Mouse (Mus musculus) CH12.LX (cell line): ENCODE results near the gene P2ry1. TPM values are rescaled to one million over a fixed set of nuclear protein-coding genes. Genes with fewer than 3 reads are reported as not detected.

Source experiments
- DNase-seq: peaks from one replicate; pipeline ENCODE4 v3.0.0-alpha.2; 2013; ENCODE audit errors: extremely low read depth
- H3K27ac ChIP-seq: 2 replicates; pipeline ENCODE4 v1.5.1; 2012; ENCODE audit warnings: low read depth, mild to moderate bottlenecking, control low read depth, moderate library complexity; ENCODE audit not compliant: insufficient read depth
- H3K27me3 ChIP-seq: replicated peaks from 2 replicates; pipeline ENCODE3; 2012; ENCODE audit warnings: inconsistent platforms
- H3K36me3 ChIP-seq, 2 experiments: replicated peaks in 1 of 2; 2 replicates each; pipeline versions ENCODE3 to v1.6.1; 2012; ENCODE audit warnings: inconsistent platforms in 1 of 2, low read length in 1 of 2, mild to moderate bottlenecking in 1 of 2, mixed read lengths in 1 of 2, moderate library complexity in 1 of 2; ENCODE audit not compliant: control insufficient read depth in 1 of 2, insufficient read depth in 1 of 2
- H3K4me1 ChIP-seq, 2 experiments: 2 replicates each; pipeline ENCODE4 v1.6.1; 2012; ENCODE audit warnings: inconsistent platforms in 1 of 2, moderate library complexity in 1 of 2; ENCODE audit not compliant: insufficient read depth in 2 of 2, control insufficient read depth in 1 of 2
- H3K4me2 ChIP-seq: 2 replicates; pipeline ENCODE4 v1.6.1; 2012; ENCODE audit warnings: low read depth, mild to moderate bottlenecking, control low read depth; ENCODE audit not compliant: poor library complexity, insufficient read depth, severe bottlenecking
- H3K4me3 ChIP-seq, 3 experiments: fragments of 150-350 bp in 1 of 3; sonication (generic) in 1 of 3; replicated peaks in 1 of 3; 2 replicates each; pipeline versions ENCODE3 to v1.5.1; 2011 to 2012; ENCODE audit warnings: low read depth in 2 of 3, low read length in 2 of 3, mild to moderate bottlenecking in 2 of 3, moderate library complexity in 2 of 3, control low read depth in 1 of 3, improper control_type of control experiment in 1 of 3, inconsistent platforms in 1 of 3, mixed read lengths in 1 of 3; ENCODE audit not compliant: poor library complexity in 1 of 3
- H3K79me2 ChIP-seq: replicated peaks from 2 replicates; pipeline ENCODE4 v1.6.1; 2012; ENCODE audit warnings: mild to moderate bottlenecking, moderate library complexity; ENCODE audit not compliant: control insufficient read depth, poor library complexity, insufficient read depth, severe bottlenecking; ENCODE audit errors: extremely low read depth
- H3K9ac ChIP-seq: 2 replicates; pipeline ENCODE4 v1.6.1; 2012; ENCODE audit warnings: low read depth, mild to moderate bottlenecking, control low read depth, moderate library complexity; ENCODE audit not compliant: insufficient read depth
- H3K9me3 ChIP-seq: replicated peaks from 2 replicates; pipeline ENCODE3; 2012; ENCODE audit warnings: low read length, inconsistent platforms, mixed read lengths
- CHD1 ChIP-seq: IDR thresholded peaks from 2 replicates; pipeline ENCODE4 v1.6.1; 2012; ENCODE audit warnings: low read depth, low read length, improper control_type of control experiment, inconsistent platforms
- CHD2 ChIP-seq: IDR thresholded peaks from 2 replicates; pipeline ENCODE4 v1.6.1; 2011; ENCODE audit warnings: low read length, improper control_type of control experiment
- CTCF ChIP-seq, 2 experiments: IDR thresholded peaks in 1 of 2; conservative IDR thresholded peaks in 1 of 2; 2 replicates each; pipeline ENCODE4 v1.5.1; 2011 to 2012; ENCODE audit warnings: low read depth in 2 of 2, low read length in 2 of 2, improper control_type of control experiment in 1 of 2, inconsistent platforms in 1 of 2, mild to moderate bottlenecking in 1 of 2, moderate library complexity in 1 of 2
- E2F4 ChIP-seq: IDR thresholded peaks from 2 replicates; pipeline ENCODE4 v1.6.1; 2011; ENCODE audit warnings: low read depth, low read length, improper control_type of control experiment; ENCODE audit not compliant: insufficient replicate concordance
- ELF1 ChIP-seq: IDR thresholded peaks from 2 replicates; pipeline ENCODE4 v1.6.1; 2014; ENCODE audit warnings: low read depth, mild to moderate bottlenecking, inconsistent platforms, low read length, improper control_type of control experiment
- ETS1 ChIP-seq: conservative IDR thresholded peaks from 2 replicates; pipeline ENCODE4 v1.6.1; 2012; ENCODE audit warnings: low read depth, mild to moderate bottlenecking, inconsistent platforms, low read length, improper control_type of control experiment, moderate library complexity
- HCFC1 ChIP-seq: IDR thresholded peaks from 2 replicates; pipeline ENCODE4 v1.6.1; 2012; ENCODE audit warnings: low read depth, mild to moderate bottlenecking, inconsistent platforms, low read length, improper control_type of control experiment
- JUN ChIP-seq: IDR thresholded peaks from 2 replicates; pipeline ENCODE4 v1.6.1; 2011; ENCODE audit warnings: low read depth, mild to moderate bottlenecking, low read length, improper control_type of control experiment, moderate library complexity; ENCODE audit not compliant: insufficient read depth
- JUND ChIP-seq: conservative IDR thresholded peaks from 2 replicates; pipeline ENCODE4 v1.6.1; 2011; ENCODE audit warnings: low read depth, low read length, improper control_type of control experiment
- MAFK ChIP-seq: IDR thresholded peaks from 2 replicates; pipeline ENCODE4 v1.6.1; 2011; ENCODE audit warnings: low read length, improper control_type of control experiment; ENCODE audit not compliant: insufficient replicate concordance
- MAX ChIP-seq: IDR thresholded peaks from 2 replicates; pipeline ENCODE4 v1.6.1; 2011; ENCODE audit warnings: low read length, improper control_type of control experiment
- MXI1 ChIP-seq: IDR thresholded peaks from 2 replicates; pipeline ENCODE4 v1.6.1; 2011; ENCODE audit warnings: mild to moderate bottlenecking, low read depth, low read length, improper control_type of control experiment
- NELFE ChIP-seq: IDR thresholded peaks from 2 replicates; pipeline ENCODE4 v1.6.1; 2011; ENCODE audit warnings: low read depth, low read length, improper control_type of control experiment
- POLR2A ChIP-seq: IDR thresholded peaks from 2 replicates; pipeline ENCODE4 v1.6.1; 2011; ENCODE audit warnings: low read depth, mild to moderate bottlenecking, improper control_type of control experiment, low read length
- SIN3A ChIP-seq: IDR thresholded peaks from 2 replicates; pipeline ENCODE4 v1.6.1; 2012; ENCODE audit warnings: low read length, improper control_type of control experiment, inconsistent platforms
- UBTF ChIP-seq: IDR thresholded peaks from 2 replicates; pipeline ENCODE4 v1.6.1; 2012; ENCODE audit warnings: low read depth, mild to moderate bottlenecking, inconsistent platforms, low read length, improper control_type of control experiment, moderate library complexity
- USF2 ChIP-seq: conservative IDR thresholded peaks from 2 replicates; pipeline ENCODE4 v1.6.1; 2011; ENCODE audit warnings: low read depth, low read length, improper control_type of control experiment
- ZKSCAN1 ChIP-seq: IDR thresholded peaks from 2 replicates; pipeline ENCODE4 v1.6.1; 2012; ENCODE audit warnings: low read depth, inconsistent platforms, low read length, improper control_type of control experiment, borderline replicate concordance
- ZMIZ1 ChIP-seq: IDR thresholded peaks from 2 replicates; pipeline ENCODE4 v1.6.1; 2012; ENCODE audit warnings: low read depth, mild to moderate bottlenecking, inconsistent platforms, low read length, improper control_type of control experiment
- ZNF384 ChIP-seq: IDR thresholded peaks from 2 replicates; pipeline ENCODE4 v1.6.1; 2012; ENCODE audit warnings: low read depth, low read length, improper control_type of control experiment, inconsistent platforms
- dilution Hi-C: fragments of 300-500 bp; cut with MboI; formaldehyde crosslinking; loops from 2 replicates; pipeline ENCODE4 v1.14.3; 2020; ENCODE audit warnings: low sequenced_read_pairs; ENCODE audit not compliant: extremely low pct_unique_long_range_greater_than_20kb, extremely low pct_ligation_motif_present
- in situ Hi-C: fragments of 300-500 bp; cut with MboI; formaldehyde crosslinking; loops from 3 replicates; pipeline ENCODE4 v1.14.3; 2019; ENCODE audit warnings: low sequenced_read_pairs, low pct_ligation_motif_present, low pct_unique_long_range_greater_than_20kb, mixed read lengths
- polyA plus RNA-seq: library from polyadenylated mRNA; unstranded; fragments of >175 nt; gene quantifications from 2 replicates; pipeline ENCODE4 v1.2.1, GENCODE M21; 2012; ENCODE audit warnings: low read depth; ENCODE audit not compliant: insufficient read length
- total RNA-seq, 2 experiments: library from RNA; depleted of rRNA; stranded (reverse); fragments of 300-350 nt in 1 of 2; fragments of >200 nt in 1 of 2; gene quantifications; 2 replicates each; pipeline ENCODE4 v1.2.3; 2012 to 2014

Gene P2ry1
- total and polyA plus RNA-seq, 3 experiments = not detected

DNA sequence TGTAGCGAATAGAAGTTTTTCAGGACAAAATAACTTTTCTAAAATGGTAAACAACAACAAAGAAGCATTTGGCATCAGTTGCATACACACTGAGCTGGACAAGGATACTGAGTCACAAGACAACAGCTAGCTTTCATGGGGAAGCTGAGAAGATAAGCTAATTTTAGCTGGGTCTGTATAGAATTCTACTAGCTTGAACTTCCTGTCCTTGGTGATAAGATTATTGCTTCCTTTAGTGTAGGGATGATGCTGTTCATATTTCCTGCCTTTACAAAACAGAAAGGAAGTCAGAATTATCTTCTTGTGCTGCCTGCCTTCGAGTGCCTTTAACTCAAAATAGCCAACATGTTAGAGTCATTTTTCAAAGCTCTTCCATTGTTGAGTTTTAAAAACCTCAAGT is 48.5 kb upstream of the P2ry1 start:
- in situ Hi-C loops = no loop called here
- no peak for TF ChIP-seq E2F4
- TF ChIP-seq USF2 = no peak
- no peak for TF ChIP-seq ETS1
- TF ChIP-seq ZKSCAN1 = no peak
- TF ChIP-seq JUN = no peak
- no peak for TF ChIP-seq SIN3A
- no peak for TF ChIP-seq MXI1
- TF ChIP-seq CTCF (conservative IDR thresholded peaks at IDR 0.05 in 1 of 2, IDR thresholded peaks at IDR 0.05 in 1 of 2; ENCODE audit: low read depth in 2 of 2, low read length in 2 of 2) = no peak
- TF ChIP-seq UBTF = no peak
- no peak for TF ChIP-seq ELF1
- no peak for TF ChIP-seq ZNF384
- TF ChIP-seq MAX = no peak
- no peak for TF ChIP-seq JUND
- no peak for TF ChIP-seq CHD1
- TF ChIP-seq MAFK = no peak
- TF ChIP-seq NELFE = no peak
- TF ChIP-seq CHD2 = no peak
- no peak for TF ChIP-seq POLR2A
- Histone ChIP-seq H3K27me3 (no peaks in the 10 kb centered on the region), H3K27ac (no peak overlapping the region), H3K4me2 (no peak overlapping the region), H3K9me3 (no peaks in the 10 kb centered on the region), H3K36me3 (no peaks in the 10 kb centered on the region), H3K4me1 (no peaks in the 10 kb centered on the region), H3K79me2 (no peaks in the 10 kb centered on the region), H3K4me3 (no peak overlapping the region), H3K9ac (no peak overlapping the region)
- no peak for DNase-seq
- dilution Hi-C loops = no loop called here

DNA sequence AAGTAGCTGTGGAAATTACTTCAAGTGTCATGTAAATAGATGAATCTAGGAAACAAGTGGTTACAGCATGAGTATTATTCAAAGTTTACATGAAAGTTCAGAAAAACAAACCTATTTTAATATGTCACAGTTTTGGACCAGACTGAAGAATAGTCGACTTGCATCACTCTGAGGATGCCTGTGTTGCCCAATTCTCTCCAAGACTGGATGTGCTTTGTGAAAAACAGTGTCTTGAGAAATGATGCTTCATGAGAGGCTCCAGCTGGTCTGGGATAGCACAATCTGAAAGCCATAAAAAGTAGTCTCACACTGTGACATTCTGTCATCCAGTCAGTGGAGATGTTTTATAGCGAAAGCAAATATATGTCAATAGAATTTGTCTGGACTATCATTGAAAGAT is 43.8 kb upstream of the P2ry1 start:
- TF ChIP-seq MXI1 (no peak), HCFC1 (no peak), POLR2A (no peak), ZMIZ1 (no peak)
- Histone ChIP-seq H3K9ac (no peak overlapping the region), H3K27ac (no peak overlapping the region), H3K4me1 (no peaks in the 10 kb centered on the region), H3K79me2 (no peaks in the 10 kb centered on the region), H3K27me3 (no peaks in the 10 kb centered on the region), H3K4me3 (no peak overlapping the region), H3K36me3 (no peaks in the 10 kb centered on the region), H3K9me3 (no peaks in the 10 kb centered on the region), H3K4me2 (no peak overlapping the region)
- in situ Hi-C loops = no loop called here
- dilution Hi-C loops = no loop called here
- DNase-seq = no peak
